Mouse (Mus musculus): ENCODE measurements around the gene Tsen15. TPM values are rescaled to one million over a fixed set of nuclear protein-coding genes. Genes with fewer than 3 reads are reported as not detected.
A peak's percentile ranks its signal among the peaks of the same experiment; 100 is the strongest.

Tsen15 gene
- polyA plus RNA-seq, 1 experiment = 22.5 TPM

DNA sequence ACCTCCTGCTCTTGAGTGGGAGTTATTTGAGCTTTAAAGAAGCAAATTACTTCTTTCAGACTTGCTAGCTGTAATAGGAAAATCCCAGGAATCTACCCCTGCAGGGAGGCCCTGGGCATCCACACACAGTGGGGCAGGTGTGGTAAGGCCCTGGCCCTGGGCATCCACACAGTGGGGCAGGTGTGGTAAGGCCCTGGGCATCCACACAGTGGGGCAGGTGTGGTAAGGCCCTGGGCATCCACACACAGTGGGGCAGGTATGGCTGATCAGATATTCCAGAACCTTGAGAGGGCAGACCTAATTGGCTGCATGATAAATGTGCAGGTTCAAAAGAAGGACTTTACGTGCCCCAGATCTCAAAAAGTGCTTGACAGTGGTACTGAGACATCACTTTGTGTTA, 1.9 kb downstream of the Tsen15 start:
- no peak for TF ChIP-seq CTCF (IDR thresholded peaks at IDR 0.05; ENCODE audit: borderline replicate concordance, extremely low read depth, insufficient read depth, insufficient read length)
- TF ChIP-seq POLR2A (IDR thresholded peaks at IDR 0.05; ENCODE audit: borderline replicate concordance, extremely low read depth, insufficient read depth, insufficient read length, poor library complexity, severe bottlenecking) = no peak
- no peak for DNase-seq (ENCODE audit: low read depth)

- TF ChIP-seq POLR2A (IDR thresholded peaks at IDR 0.05; ENCODE audit: borderline replicate concordance, extremely low read depth, insufficient read depth, insufficient read length, poor library complexity, severe bottlenecking) (no peak), CTCF (IDR thresholded peaks at IDR 0.05; ENCODE audit: borderline replicate concordance, extremely low read depth, insufficient read depth, insufficient read length) (no peak)
- no peak for DNase-seq (ENCODE audit: low read depth)
Measured at GRCm38 (mm10) chr1:152378311-152378710, 8.2 kb downstream of the Tsen15 start.

GRCm38 (mm10) chr1:152369139-152369538, 17.3 kb downstream of the Tsen15 start:
- DNase-seq (ENCODE audit: low read depth) = peak; percentile 93
- no peak for TF ChIP-seq POLR2A (IDR thresholded peaks at IDR 0.05; ENCODE audit: borderline replicate concordance, extremely low read depth, insufficient read depth, insufficient read length, poor library complexity, severe bottlenecking)
- TF ChIP-seq CTCF (IDR thresholded peaks at IDR 0.05; ENCODE audit: borderline replicate concordance, extremely low read depth, insufficient read depth, insufficient read length) = peak; percentile 88; the same call in 1 of the 2 replicates

DNA sequence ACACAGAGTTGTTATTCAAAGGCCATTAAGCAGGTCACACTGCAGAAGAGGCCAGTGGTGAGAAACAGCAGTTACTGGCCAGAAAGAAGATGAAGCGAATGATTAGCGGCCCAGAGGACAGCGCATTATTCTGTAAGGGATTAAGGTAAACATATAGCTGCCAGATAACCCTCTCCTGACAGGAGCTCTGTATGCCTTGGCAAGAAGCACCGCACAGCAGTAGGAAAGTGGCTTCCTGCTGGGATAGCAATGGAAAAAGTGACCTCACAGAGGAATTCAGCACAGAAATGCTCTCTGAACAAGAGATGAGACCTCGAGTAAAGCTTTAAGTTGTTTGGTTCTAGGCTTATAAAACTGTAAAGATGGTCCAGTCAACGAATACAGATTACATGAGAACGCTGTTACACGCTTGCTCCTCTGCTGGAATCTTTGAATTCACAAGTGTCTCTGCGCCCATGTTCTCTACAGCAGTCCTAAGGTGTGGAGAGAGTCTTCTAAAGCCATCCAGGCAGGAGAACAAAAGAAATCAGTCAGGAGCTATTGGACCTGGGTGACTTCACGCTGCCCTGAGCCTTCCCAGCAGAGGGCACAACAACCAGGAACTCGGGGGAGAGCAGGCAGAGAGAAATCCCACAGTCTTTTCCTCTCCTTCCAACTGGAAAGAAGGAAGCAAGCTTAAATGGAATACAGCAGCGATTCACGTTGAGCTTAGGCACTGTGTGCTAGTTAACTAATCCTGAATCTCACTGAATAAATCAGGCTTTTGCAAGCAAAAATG, 18.0 kb downstream of the Tsen15 start:
- DNase-seq (ENCODE audit: low read depth) = peak; percentile 27
- peak; percentile 13; the same call in 1 of the 2 replicates for TF ChIP-seq CTCF (IDR thresholded peaks at IDR 0.05; ENCODE audit: borderline replicate concordance, extremely low read depth, insufficient read depth, insufficient read length)
- TF ChIP-seq POLR2A (IDR thresholded peaks at IDR 0.05; ENCODE audit: borderline replicate concordance, extremely low read depth, insufficient read depth, insufficient read length, poor library complexity, severe bottlenecking) = no peak

GRCm38 (mm10) chr1:152356721-152357120, 29.8 kb downstream of the Tsen15 start:
- peak; percentile 35 for DNase-seq (ENCODE audit: low read depth)
- TF ChIP-seq POLR2A (IDR thresholded peaks at IDR 0.05; ENCODE audit: borderline replicate concordance, extremely low read depth, insufficient read depth, insufficient read length, poor library complexity, severe bottlenecking) (no peak), CTCF (IDR thresholded peaks at IDR 0.05; ENCODE audit: borderline replicate concordance, extremely low read depth, insufficient read depth, insufficient read length) (no peak)

GRCm38 (mm10) chr1:152347946-152348345, 38.5 kb downstream of the Tsen15 start:
- no peak for DNase-seq (ENCODE audit: low read depth)
- TF ChIP-seq CTCF (IDR thresholded peaks at IDR 0.05; ENCODE audit: borderline replicate concordance, extremely low read depth, insufficient read depth, insufficient read length) (no peak), POLR2A (IDR thresholded peaks at IDR 0.05; ENCODE audit: borderline replicate concordance, extremely low read depth, insufficient read depth, insufficient read length, poor library complexity, severe bottlenecking) (no peak)

GRCm38 (mm10) chr1:152324024-152324423, 62.5 kb downstream of the Tsen15 start:
- DNase-seq (ENCODE audit: low read depth) = peak; percentile 14
- TF ChIP-seq POLR2A (IDR thresholded peaks at IDR 0.05; ENCODE audit: borderline replicate concordance, extremely low read depth, insufficient read depth, insufficient read length, poor library complexity, severe bottlenecking) (no peak), CTCF (IDR thresholded peaks at IDR 0.05; ENCODE audit: borderline replicate concordance, extremely low read depth, insufficient read depth, insufficient read length) (no peak)

Other genes with a start within 250 kb of the Tsen15 start
- 3.3 and 4.3 TPM in 2 replicates for gene Colgalt2, start 13.1 kb upstream of the Tsen15 start, polyA plus RNA-seq (2012; rRNA removed)